Mouse (Mus musculus): Measurements from ENCODE around the gene Sync. TPM values are rescaled to one million over a fixed set of nuclear protein-coding genes. Genes with fewer than 3 reads are reported as not detected.

The Sync gene
- 1 to 10 TPM; 1.3 to 2.1 TPM for total RNA-seq (2021)

GRCm38 (mm10) chr4:129287472-129287981 is at the start of gene Sync:
Sync (plus strand) TSS chr4:129287617.
- DNase-seq (ENCODE audit: low spot score in 2 of 2) = no peak
- intact Hi-C loops (cut with DNase I) = no loop called here

DNA sequence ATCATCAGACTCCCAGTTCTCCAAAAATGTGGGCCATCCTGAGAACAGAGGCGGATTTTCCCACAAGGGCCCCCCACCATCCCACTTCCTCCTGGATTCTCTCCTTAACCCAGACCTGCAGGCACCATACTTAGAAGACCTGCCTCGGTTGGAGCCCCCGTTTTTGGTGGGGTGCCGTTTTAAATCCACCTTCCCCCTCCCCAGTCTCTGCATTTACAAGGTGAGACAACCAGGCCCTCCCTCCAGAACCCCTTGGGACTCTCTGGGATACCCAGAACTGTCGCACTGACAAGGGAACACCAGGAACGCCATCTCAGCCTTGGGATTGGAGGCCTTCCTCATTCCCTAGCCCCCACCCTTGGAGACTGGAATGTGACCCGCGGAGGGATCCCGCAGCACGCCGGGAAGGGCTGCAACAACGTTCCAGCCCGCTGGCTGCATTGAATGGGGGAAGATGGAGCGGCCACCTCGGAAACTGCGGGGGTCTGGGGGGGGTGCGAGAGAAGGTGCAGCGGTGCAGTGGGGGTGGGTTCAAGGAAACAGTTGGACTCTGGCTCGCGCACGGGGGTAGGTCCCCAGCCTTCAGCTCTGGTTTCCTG is 49.5 kb upstream of the Sync start:
- intact Hi-C loops (cut with DNase I) = loop anchor here (5.0 kb wide), 1 partner anchor 39 kb away; no protein-coding TSS in a partner anchor
- no peak for DNase-seq (ENCODE audit: low spot score in 2 of 2)

- intact Hi-C loops (cut with DNase I) = loop anchor here (5.0 kb wide), 1 partner anchor 39 kb away; no protein-coding TSS in a partner anchor
- peak; percentile 43 to 54 for DNase-seq (ENCODE audit: low spot score in 2 of 2)
Measured at GRCm38 (mm10) chr4:129238579-129239016, 48.8 kb upstream of the Sync start.

GRCm38 (mm10) chr4:129239075-129239474 is 48.3 kb upstream of the Sync start:
- intact Hi-C loops (cut with DNase I) = loop anchor here (5.0 kb wide), 1 partner anchor 38 kb away; no protein-coding TSS in a partner anchor
- peak; percentile 76 to 88 for DNase-seq (ENCODE audit: low spot score in 2 of 2)

DNA sequence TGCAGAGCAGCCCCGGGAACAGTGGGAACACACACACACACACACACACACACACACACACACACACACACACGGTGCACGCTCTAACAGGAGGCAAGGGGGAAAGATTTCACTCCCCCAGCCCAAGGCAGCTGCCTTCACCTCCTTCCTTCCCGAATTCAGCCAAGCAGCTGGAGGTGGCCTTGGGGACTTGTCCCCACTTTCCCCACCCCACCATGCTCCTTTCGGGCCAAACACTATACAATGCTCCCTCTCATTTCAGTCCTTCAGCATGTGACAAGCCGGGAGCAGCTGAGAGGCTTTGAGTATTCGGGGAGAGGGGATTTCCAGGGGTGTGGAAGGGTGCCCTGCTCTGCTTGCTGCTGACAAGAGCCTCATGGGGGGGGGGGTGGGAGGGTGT is 45.5 kb upstream of the Sync start:
- no peak for DNase-seq (ENCODE audit: low spot score in 2 of 2)
- intact Hi-C loops (cut with DNase I) = no loop called here

- no peak for DNase-seq (ENCODE audit: low spot score in 2 of 2)
- intact Hi-C loops (cut with DNase I) = no loop called here
Measured at GRCm38 (mm10) chr4:129242327-129242726, 45.1 kb upstream of the Sync start.

DNA sequence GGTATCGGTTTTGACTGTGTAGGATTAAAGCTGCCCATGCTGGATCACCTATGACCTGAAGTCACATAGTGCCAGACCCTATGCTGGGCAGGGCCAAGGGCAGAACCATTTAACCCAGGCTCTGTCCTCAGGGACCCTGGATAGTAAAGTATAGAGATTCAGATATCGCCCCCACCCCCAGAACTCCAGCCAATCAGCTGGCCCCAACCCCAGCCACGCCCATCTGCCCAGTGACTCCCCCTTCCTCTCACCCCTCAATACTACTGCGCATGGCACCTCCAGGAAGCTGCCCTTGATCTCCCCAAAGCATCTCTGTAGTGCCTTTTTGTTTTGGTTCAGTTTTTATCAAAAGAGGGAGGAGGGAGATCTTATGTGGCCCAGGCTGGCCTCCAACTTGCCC is 44.7 kb upstream of the Sync start:
- intact Hi-C loops (cut with DNase I) = no loop called here
- DNase-seq (ENCODE audit: low spot score in 2 of 2) = no peak

- intact Hi-C loops (cut with DNase I) = no loop called here
- no peak for DNase-seq (ENCODE audit: low spot score in 2 of 2)
Measured at GRCm38 (mm10) chr4:129244802-129245201, 42.6 kb upstream of the Sync start.

DNA sequence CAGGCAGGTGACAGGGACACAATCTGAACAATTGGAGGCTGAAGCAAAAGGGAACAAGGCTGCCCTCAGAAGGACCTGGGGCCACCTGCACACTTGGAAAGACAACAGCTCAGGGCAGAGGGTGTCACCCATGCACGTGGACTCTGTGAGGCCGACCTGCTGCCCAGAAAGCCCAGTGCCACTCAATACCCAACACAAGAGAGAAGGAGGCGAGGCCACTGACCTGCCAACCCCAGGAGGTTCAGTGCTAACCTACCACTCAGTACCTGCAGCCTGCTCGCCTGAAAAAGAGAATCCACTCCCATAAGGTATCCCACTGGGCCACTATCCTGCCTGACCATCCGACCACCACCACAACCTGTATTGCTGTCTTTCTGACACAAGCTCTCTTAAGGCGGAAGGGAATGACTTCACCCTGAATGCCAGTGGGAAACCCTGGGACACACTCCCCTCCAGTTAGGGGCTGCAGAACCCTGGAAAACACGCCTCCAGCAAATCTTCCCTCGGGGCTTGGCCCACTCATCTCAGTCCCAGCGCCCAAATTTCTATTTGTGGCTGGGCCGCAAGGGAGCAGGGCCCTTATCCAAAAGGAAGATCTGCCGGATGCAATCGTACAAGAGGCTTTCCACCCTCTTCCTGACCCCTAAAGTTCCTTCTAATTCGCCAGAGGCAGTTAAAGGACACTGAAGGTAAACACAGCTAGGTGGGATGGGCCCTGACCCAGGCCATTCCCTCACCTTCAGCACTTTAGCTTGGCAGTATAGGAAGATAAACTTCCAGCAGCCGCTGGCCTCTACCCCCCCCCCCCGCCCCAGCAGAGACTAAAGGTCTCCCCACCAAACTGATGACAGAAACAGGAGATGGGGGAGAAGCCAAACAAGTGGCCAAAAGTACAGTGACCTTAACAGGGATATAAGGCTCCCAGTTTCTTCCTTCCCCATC is 40.8 kb upstream of the Sync start:
- intact Hi-C loops (cut with DNase I) = no loop called here
- DNase-seq (ENCODE audit: low spot score in 2 of 2) = no peak

GRCm38 (mm10) chr4:129247381-129248242 is 39.8 kb upstream of the Sync start:
- no peak for DNase-seq (ENCODE audit: low spot score in 2 of 2)
- intact Hi-C loops (cut with DNase I) = no loop called here

GRCm38 (mm10) chr4:129248243-129248767 is 39.1 kb upstream of the Sync start:
- intact Hi-C loops (cut with DNase I) = no loop called here
- DNase-seq (ENCODE audit: low spot score in 2 of 2) = no peak

GRCm38 (mm10) chr4:129249288-129249687 is 38.1 kb upstream of the Sync start:
- intact Hi-C loops (cut with DNase I) = no loop called here
- DNase-seq (ENCODE audit: low spot score in 2 of 2) = no peak

DNA sequence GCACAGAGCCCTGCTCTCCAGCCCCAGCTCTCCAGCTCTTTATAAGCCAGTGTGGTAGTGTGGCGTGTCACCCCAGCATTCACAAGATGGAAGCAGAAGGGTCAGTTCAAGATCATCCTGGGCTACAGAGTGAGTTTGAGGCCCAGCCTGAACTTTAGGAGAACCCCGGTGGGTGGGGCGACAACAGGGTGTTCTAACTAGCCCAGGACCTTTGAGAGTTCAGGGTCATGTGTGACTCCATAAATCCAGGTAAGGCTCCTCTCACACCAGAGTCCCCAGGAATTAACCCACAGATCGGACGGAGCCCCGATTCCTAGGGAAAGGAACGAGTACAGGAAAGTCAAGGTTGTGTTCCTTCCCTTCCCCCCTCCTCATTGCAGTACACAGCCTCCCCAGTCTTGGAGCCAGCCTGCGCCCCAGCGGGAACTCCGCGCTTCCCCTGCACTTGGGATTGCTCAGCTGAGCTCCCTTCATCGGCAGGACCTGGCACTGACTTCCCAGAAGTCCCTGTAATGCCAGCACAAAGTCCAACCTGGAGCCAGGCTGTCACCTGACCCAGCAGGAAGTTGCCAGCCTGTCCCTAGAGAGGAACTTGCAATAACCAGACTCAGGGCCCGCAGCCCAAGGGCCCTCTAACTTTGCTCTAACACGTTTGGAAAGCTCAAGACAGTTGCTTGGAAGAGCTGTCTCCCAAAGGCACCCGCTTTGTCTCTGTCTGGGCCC is 36.5 kb upstream of the Sync start:
- intact Hi-C loops (cut with DNase I) = no loop called here
- DNase-seq (ENCODE audit: low spot score in 2 of 2) = no peak

GRCm38 (mm10) chr4:129251482-129252125 is 35.8 kb upstream of the Sync start:
- DNase-seq (ENCODE audit: low spot score in 2 of 2) = no peak
- intact Hi-C loops (cut with DNase I) = no loop called here

DNA sequence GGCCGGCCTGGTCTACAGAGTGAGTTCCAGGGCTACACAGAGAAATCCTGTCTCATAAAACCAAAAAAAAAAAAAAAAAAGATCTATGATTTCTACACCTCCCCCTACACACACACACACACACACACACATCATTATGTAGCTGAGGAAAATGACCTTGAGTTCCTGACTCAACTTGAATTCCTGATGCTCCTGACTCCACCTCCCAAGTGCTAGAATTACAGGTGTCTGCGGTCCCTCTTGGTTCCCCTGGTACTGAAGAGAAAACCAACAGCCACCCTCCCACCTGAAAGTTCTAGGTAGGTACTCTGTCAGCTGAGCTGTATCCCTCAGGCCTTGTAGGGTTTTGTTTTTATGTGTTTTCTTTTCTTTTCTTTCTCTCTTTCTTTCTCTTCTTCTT is 34.9 kb upstream of the Sync start:
- no peak for DNase-seq (ENCODE audit: low spot score in 2 of 2)
- intact Hi-C loops (cut with DNase I) = no loop called here

DNA sequence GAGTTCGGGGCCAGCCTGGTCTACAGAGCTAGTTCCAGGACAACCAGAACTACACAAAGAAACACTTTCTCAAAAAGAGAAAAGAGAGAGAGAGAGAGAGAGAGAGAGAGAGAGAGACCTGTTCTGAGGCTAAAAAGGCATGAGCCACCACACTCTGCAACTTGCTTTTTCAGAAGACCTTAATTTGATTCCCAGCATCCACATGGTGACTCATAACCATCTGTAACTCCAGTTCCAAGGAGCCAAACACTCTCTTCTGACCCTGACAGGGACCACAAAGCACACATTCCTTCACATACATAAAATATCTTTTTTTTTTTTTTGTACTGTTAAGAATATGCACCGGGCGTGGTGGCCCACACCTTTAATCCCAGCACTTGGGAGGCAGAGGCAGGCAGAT is 32.8 kb upstream of the Sync start:
- no peak for DNase-seq (ENCODE audit: low spot score in 2 of 2)
- intact Hi-C loops (cut with DNase I) = no loop called here

- intact Hi-C loops (cut with DNase I) = no loop called here
- DNase-seq (ENCODE audit: low spot score in 2 of 2) = no peak
Measured at GRCm38 (mm10) chr4:129256450-129257380, 30.7 kb upstream of the Sync start.
